Mouse (Mus musculus): Measurements from ENCODE around the gene Hs6st3. TPM values are rescaled to one million over a fixed set of nuclear protein-coding genes. Genes with fewer than 3 reads are reported as not detected.

Gene Hs6st3
- polyA plus RNA-seq, 1 experiment, result not detected

DNA sequence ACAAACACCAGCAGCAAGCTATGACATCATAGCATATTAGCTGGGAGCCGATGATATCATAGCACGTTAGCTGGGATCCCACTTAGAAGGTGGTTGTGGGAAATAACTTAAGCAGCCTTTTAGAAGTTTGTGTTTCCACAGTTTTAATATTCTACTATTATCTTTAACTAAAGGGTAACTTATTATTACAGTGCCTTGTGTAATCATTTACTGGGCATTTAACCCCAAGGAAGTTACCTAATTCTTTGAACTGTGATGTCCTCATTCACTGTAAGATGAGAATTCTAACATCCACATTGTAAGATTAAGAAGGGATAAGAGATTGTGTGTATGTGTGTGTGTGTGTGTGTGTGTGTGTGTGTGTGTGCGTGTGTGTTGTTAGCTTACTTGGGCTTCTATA lies 697.9 kb downstream of the Hs6st3 start:
- Histone ChIP-seq H3K4me3 (replicated peaks; ENCODE audit: control insufficient read depth, low read depth, low read length) (no peak overlapping the region), H3K4me1 (ENCODE audit: control insufficient read depth, insufficient read depth, low read length) (no peaks in the 10 kb centered on the region), H3K27ac (ENCODE audit: control insufficient read depth, insufficient read depth, low read depth, low read length, poor library complexity) (no peak overlapping the region)
- TF ChIP-seq POLR2A (IDR thresholded peaks at IDR 0.05; ENCODE audit: borderline replicate concordance, control insufficient read depth, low read depth, low read length) (no peak), CTCF (IDR thresholded peaks at IDR 0.05; ENCODE audit: control insufficient read depth, insufficient read depth, low read length) (no peak)
- WGBS, result 71% methylated on average over 3 of the region's 3 CpGs

DNA sequence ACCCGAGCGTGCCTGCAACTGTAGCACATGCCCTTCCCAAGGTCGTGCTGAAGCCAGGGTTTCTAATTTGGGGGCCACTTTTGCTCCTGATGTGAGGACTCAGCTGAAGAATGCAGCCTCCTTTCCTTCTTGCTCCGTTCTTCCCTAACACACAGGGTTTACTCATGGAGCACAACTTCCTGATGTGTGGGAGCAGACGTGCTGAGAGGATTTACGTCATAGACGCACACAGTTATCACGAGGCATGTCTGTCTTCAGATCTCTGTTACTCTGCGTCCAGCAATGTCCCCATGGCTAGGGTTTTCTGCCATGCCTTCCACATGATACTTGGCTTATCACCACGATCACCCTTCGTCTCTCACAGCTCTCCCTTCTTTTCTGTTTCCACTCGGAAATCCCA lies 709.4 kb downstream of the Hs6st3 start:
- WGBS, result 60% methylated on average over 12 of the region's 12 CpGs
- TF ChIP-seq CTCF (IDR thresholded peaks at IDR 0.05; ENCODE audit: control insufficient read depth, insufficient read depth, low read length), result no peak
- TF ChIP-seq POLR2A (IDR thresholded peaks at IDR 0.05; ENCODE audit: borderline replicate concordance, control insufficient read depth, low read depth, low read length), result no peak
- Histone ChIP-seq H3K4me1 (ENCODE audit: control insufficient read depth, insufficient read depth, low read length) (no peaks in the 10 kb centered on the region; the same call in 1 of the 2 replicates), H3K4me3 (replicated peaks; ENCODE audit: control insufficient read depth, low read depth, low read length) (no peak overlapping the region), H3K27ac (ENCODE audit: control insufficient read depth, insufficient read depth, low read depth, low read length, poor library complexity) (no peak overlapping the region)

DNA sequence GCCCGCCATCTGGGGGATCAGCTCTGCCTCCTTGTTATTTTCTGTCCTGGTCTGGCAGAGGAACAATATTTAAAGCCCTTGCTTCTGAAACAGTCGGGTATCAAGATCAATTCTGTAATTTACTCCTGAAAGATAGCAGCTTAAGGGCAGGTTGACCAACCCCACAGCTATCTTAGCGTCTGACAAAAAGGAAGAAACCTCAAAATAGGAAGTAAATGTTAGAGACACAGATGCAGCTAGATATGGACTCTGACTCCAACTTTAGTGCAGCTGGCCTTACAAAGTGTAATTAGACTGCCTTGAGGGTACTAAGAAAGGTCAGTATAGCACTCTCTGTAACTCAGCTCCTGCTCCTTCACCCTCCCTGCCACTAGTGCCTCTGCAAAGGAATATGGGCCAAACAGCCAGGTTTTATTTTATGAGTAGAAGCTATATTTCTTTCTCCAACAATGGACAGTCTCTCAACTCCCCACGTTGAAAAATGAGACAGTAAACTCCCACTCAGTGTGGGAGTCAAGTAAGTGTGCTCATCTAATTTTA lies 710.7 kb downstream of the Hs6st3 start:
- 25% methylated on average over 4 of the region's 4 CpGs for WGBS
- no peak for TF ChIP-seq POLR2A (IDR thresholded peaks at IDR 0.05; ENCODE audit: borderline replicate concordance, control insufficient read depth, low read depth, low read length)
- no peak for TF ChIP-seq CTCF (IDR thresholded peaks at IDR 0.05; ENCODE audit: control insufficient read depth, insufficient read depth, low read length)
- no peak overlapping the region for H3K27ac ChIP-seq (ENCODE audit: control insufficient read depth, insufficient read depth, low read depth, low read length, poor library complexity)
- H3K4me1 ChIP-seq (ENCODE audit: control insufficient read depth, insufficient read depth, low read length), result no peaks in the 10 kb centered on the region; the same call in 1 of the 2 replicates
- H3K4me3 ChIP-seq (replicated peaks; ENCODE audit: control insufficient read depth, low read depth, low read length), result no peak overlapping the region

DNA sequence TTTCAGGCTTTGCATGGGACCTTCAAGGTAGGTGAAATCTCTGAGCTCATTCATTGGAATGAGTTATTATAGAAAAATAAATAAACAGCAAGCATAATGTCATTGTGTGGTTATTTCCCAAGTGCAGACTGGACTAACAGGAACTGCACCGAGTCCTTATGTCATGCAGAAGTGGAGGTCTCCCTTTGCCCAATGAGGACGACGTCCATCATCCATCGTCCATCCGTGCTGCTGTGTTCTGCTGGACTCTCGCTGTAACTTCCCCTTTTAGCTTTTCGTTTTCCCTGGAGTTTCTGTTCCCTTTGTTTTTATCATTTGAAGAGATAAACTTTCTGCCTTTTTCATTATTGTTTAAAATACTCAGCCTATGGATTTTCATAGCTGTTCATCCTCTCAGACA lies 711.2 kb downstream of the Hs6st3 start:
- 37% methylated on average over 7 of the region's 7 CpGs for WGBS
- TF ChIP-seq POLR2A (IDR thresholded peaks at IDR 0.05; ENCODE audit: borderline replicate concordance, control insufficient read depth, low read depth, low read length) (no peak), CTCF (IDR thresholded peaks at IDR 0.05; ENCODE audit: control insufficient read depth, insufficient read depth, low read length) (no peak)

DNA sequence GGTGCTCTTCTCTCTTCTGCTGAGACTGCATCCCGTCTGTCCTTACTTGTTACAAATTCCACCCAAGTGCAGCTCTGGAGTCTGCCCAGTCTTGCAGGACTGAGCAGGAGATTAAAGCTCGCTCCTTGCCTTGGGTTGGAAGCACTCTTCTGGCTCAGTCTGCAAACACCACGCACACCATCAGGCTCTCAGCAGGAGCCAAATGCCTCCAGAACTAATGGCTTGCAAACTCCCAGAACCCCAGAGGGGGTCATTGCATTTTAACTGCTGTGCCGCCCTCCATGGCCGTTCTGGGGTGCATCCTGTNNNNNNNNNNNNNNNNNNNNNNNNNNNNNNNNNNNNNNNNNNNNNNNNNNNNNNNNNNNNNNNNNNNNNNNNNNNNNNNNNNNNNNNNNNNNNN lies 714.0 kb downstream of the Hs6st3 start:
- Histone ChIP-seq H3K4me1 (ENCODE audit: control insufficient read depth, insufficient read depth, low read length) (no peaks in the 10 kb centered on the region; the same call in 1 of the 2 replicates), H3K27ac (ENCODE audit: control insufficient read depth, insufficient read depth, low read depth, low read length, poor library complexity) (no peak overlapping the region), H3K4me3 (replicated peaks; ENCODE audit: control insufficient read depth, low read depth, low read length) (no peak overlapping the region)
- WGBS, result 59% methylated on average over 5 of the region's 5 CpGs
- TF ChIP-seq POLR2A (IDR thresholded peaks at IDR 0.05; ENCODE audit: borderline replicate concordance, control insufficient read depth, low read depth, low read length), result no peak
- no peak for TF ChIP-seq CTCF (IDR thresholded peaks at IDR 0.05; ENCODE audit: control insufficient read depth, insufficient read depth, low read length)

More for the DNA sequence above, 711.2 kb downstream of the Hs6st3 start:
- no peak overlapping the region for H3K27ac ChIP-seq (ENCODE audit: control insufficient read depth, insufficient read depth, low read depth, low read length, poor library complexity)
- H3K4me1 ChIP-seq (ENCODE audit: control insufficient read depth, insufficient read depth, low read length), result no peaks in the 10 kb centered on the region; the same call in 1 of the 2 replicates
- no peak overlapping the region for H3K4me3 ChIP-seq (replicated peaks; ENCODE audit: control insufficient read depth, low read depth, low read length)

DNA sequence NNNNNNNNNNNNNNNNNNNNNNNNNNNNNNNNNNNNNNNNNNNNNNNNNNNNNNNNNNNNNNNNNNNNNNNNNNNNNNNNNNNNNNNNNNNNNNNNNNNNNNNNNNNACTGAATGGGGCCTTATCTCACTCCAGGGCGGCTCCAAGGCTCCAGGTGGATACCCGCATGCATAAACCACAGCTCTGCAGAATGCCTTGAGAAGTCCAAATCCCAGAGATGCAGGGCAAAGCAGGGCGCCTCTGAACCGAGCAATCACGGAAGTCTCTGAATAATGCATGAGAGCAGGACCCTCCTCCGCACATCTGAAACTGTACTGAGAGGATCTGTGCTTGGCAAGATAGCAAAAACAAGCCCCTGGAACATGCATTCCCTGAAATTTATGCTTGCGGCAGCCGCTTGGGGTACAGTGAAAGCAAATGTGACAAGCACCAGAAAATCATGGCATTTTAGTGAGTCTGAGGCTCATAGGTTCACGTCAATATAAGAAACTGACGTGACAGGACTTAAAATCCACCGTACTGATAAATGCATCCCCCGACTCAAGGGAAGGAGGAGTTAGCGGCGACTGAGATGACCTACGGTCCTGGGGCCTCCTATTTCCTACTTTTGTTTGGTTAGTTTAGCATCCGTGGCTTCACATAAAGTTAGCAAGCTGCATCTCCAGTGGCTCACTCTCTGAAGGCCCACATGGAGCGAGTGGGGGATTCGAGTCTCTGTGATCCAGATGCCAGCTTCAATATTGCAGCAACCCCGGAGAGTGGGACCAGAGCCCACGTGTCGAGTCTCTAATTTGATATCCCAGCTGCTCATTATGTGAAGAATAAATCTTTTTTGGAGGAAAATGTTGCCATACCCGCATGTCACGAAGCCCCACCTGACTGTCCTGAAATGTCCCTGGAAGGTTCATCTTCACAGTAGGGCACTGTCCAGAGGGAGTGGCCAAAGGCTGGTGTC lies 719.5 kb downstream of the Hs6st3 start:
- Histone ChIP-seq H3K27ac (ENCODE audit: control insufficient read depth, insufficient read depth, low read depth, low read length, poor library complexity) (no peak overlapping the region), H3K4me3 (replicated peaks; ENCODE audit: control insufficient read depth, low read depth, low read length) (no peak overlapping the region), H3K4me1 (ENCODE audit: control insufficient read depth, insufficient read depth, low read length) (no peaks in the 10 kb centered on the region)
- WGBS, result 83% methylated on average over 23 of the region's 23 CpGs
- no peak for TF ChIP-seq CTCF (IDR thresholded peaks at IDR 0.05; ENCODE audit: control insufficient read depth, insufficient read depth, low read length)

DNA sequence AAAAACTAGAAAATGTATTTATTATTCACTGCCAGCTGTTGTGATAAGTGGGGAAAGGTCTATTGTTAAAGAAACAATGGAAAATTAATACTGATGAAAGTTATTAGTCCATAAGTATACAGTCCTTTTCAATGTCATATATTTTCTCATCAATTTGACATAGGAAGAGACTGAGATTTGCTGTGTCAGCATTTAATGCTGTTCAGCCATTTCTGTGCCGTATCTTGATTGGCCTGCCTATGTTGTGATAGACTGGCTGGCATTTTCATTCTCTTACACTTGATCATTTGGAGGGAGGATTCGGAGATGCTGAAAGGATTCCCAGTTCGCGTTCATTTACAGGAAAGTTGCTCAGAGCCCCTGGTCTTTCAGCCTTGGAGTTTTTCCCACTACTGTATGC lies 735.5 kb downstream of the Hs6st3 start:
- no peak overlapping the region for H3K27ac ChIP-seq (ENCODE audit: control insufficient read depth, insufficient read depth, low read depth, low read length, poor library complexity)
- TF ChIP-seq CTCF (IDR thresholded peaks at IDR 0.05; ENCODE audit: control insufficient read depth, insufficient read depth, low read length), result no peak
- TF ChIP-seq POLR2A (IDR thresholded peaks at IDR 0.05; ENCODE audit: borderline replicate concordance, control insufficient read depth, low read depth, low read length), result no peak
- H3K4me3 ChIP-seq (replicated peaks; ENCODE audit: control insufficient read depth, low read depth, low read length), result no peak overlapping the region
- H3K4me1 ChIP-seq (ENCODE audit: control insufficient read depth, insufficient read depth, low read length), result no peaks in the 10 kb centered on the region
- WGBS, result 76% methylated on average over 4 of the region's 4 CpGs

DNA sequence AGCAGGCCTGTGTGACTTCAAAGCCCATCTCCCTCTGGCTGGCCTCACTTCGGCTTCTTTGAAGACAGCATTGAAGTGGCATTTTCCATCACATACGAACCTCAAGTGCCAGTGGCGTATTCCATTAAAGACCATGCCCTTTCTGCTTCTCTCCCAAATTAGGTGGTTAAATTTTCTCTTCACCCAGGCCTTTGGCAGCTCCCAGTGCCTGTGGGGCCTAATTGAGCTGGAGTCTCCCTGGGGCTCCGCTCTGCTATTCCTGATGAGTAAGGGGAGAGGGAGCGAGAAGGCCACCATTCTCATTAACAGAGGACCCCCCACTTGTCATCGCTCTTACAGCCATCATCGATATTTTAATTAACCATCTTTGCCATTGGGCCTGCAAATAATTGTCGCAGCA lies 754.8 kb downstream of the Hs6st3 start:
- Histone ChIP-seq H3K4me3 (replicated peaks; ENCODE audit: control insufficient read depth, low read depth, low read length) (no peak overlapping the region), H3K4me1 (ENCODE audit: control insufficient read depth, insufficient read depth, low read length) (no peaks in the 10 kb centered on the region), H3K27ac (ENCODE audit: control insufficient read depth, insufficient read depth, low read depth, low read length, poor library complexity) (no peak overlapping the region)
- TF ChIP-seq CTCF (IDR thresholded peaks at IDR 0.05; ENCODE audit: control insufficient read depth, insufficient read depth, low read length), result no peak
- TF ChIP-seq POLR2A (IDR thresholded peaks at IDR 0.05; ENCODE audit: borderline replicate concordance, control insufficient read depth, low read depth, low read length), result no peak
- WGBS, result 85% methylated on average over 8 of the region's 8 CpGs
